Mouse (Mus musculus) E14TG2a.4 (cell line): ENCODE data around the gene Ptpn6.
"Not testable (repeated sequence)": the region's sequence is repeated elsewhere in the genome, so short reads cannot be mapped to it uniquely, and the experiment has no call there.

Source experiments
- CTCF ChIP-seq: conservative IDR thresholded peaks from 2 replicates; pipeline ENCODE4 v1.5.1; 2014; ENCODE audit warnings: low read length
- NANOG ChIP-seq: IDR thresholded peaks from 2 replicates; pipeline ENCODE4 v1.6.1; 2014; ENCODE audit warnings: borderline replicate concordance, low read length, mixed read lengths

DNA sequence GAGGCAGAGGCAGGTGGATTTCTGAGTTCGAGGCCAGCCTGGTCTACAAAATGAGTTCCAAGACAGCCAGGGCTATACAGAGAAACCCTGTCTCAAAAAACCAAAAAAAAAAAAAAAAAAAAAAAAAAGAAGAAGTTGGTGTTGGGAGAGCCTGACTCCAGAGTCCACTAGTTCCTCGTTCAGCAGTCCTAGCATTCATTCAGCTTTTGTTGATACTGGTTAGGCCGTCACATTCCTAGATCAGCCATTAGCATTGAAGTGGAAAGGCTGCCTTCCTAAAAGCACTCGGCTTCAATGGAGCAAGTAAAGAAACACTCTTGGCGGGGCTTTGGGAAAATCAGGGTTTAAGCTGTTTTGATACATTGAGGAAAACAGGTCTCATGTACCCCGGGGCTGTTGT, 56.2 kb downstream of the Ptpn6 start:
- TF ChIP-seq CTCF, NANOG: not testable (repeated sequence)
